ENCODE assay signal across 8 mouse cellular contexts in genomic region chr10:84440181-84440540, GRCm38 (mm10). TPM values are rescaled to one million over a fixed set of nuclear protein-coding genes. Genes with fewer than 3 reads are reported as not detected.
DNase-seq lines count a peak whose midpoint lies in the region; ATAC-seq lines count a peak whose summit lies in the region.

No protein-coding gene starts in this region.

- peak; percentile 48 for ATAC-seq in lung, embryonic 16.5 days (ENCODE audit: low read depth)
- peak; percentile 62 for ATAC-seq in limb, embryonic 12.5 days (ENCODE audit: insufficient number of reproducible peaks, insufficient read depth, low FRiP score, low TSS enrichment, low read depth)
- ATAC-seq in neural tube, embryonic 15.5 days (ENCODE audit: low FRiP score), result peak; percentile 48

- no peaks in the 10 kb centered on the region for H3K36me3 ChIP-seq in lung, embryonic 16.5 days (ENCODE audit: control insufficient read depth, insufficient read depth, low read length)
- peaks cover 3% of the 10 kb centered on the region for H3K36me3 ChIP-seq in forebrain, embryonic 10.5 days (replicated peaks)
- no peaks in the 10 kb centered on the region; the same call in 1 of the 2 replicates for H3K36me3 ChIP-seq in limb, embryonic 12.5 days
- no peaks in the 10 kb centered on the region for H3K36me3 ChIP-seq in neural tube, embryonic 15.5 days

- peak overlapping the region; percentile 97 for H3K9ac ChIP-seq in lung, embryonic 16.5 days (ENCODE audit: low read length)
- peak overlapping the region; percentile 100 for H3K9ac ChIP-seq in limb, embryonic 12.5 days (replicated peaks)
- peak overlapping the region; percentile 81 for H3K9ac ChIP-seq in neural tube, embryonic 15.5 days (replicated peaks)

- peak overlapping the region; percentile 79 for H3K4me3 ChIP-seq in lung, embryonic 16.5 days (ENCODE audit: low read length)
- H3K4me3 ChIP-seq in forebrain, embryonic 10.5 days, result peak overlapping the region; percentile 70
- H3K4me3 ChIP-seq in limb, embryonic 12.5 days (replicated peaks), result peak overlapping the region; percentile 82
- H3K4me3 ChIP-seq in neural tube, embryonic 15.5 days (replicated peaks), result peak overlapping the region; percentile 77

- H3K27me3 ChIP-seq in lung, embryonic 16.5 days (ENCODE audit: control insufficient read depth, insufficient read depth, low read depth, low read length), result no peaks in the 10 kb centered on the region
- no peaks in the 10 kb centered on the region for H3K27me3 ChIP-seq in forebrain, embryonic 10.5 days (ENCODE audit: poor library complexity, severe bottlenecking)
- no peaks in the 10 kb centered on the region for H3K27me3 ChIP-seq in limb, embryonic 12.5 days
- no peaks in the 10 kb centered on the region for H3K27me3 ChIP-seq in neural tube, embryonic 15.5 days (replicated peaks)

- H3K4me1 ChIP-seq in lung, embryonic 16.5 days (replicated peaks; ENCODE audit: control insufficient read depth, insufficient read depth, low read length), result peaks cover 21% of the 10 kb centered on the region
- peaks cover 95% of the 10 kb centered on the region for H3K4me1 ChIP-seq in forebrain, embryonic 10.5 days
- peaks cover 56% of the 10 kb centered on the region for H3K4me1 ChIP-seq in limb, embryonic 12.5 days (replicated peaks)
- peaks cover 67% of the 10 kb centered on the region for H3K4me1 ChIP-seq in neural tube, embryonic 15.5 days

- H3K9me3 ChIP-seq in lung, embryonic 16.5 days (ENCODE audit: control insufficient read depth, low read length), result no peaks in the 10 kb centered on the region
- no peaks in the 10 kb centered on the region for H3K9me3 ChIP-seq in forebrain, embryonic 10.5 days
- no peaks in the 10 kb centered on the region for H3K9me3 ChIP-seq in limb, embryonic 12.5 days
- no peaks in the 10 kb centered on the region for H3K9me3 ChIP-seq in neural tube, embryonic 15.5 days (replicated peaks)

- WGBS in lung, embryonic 16.5 days, result 0% methylated on average over 30 of the region's 32 CpGs
- WGBS in forebrain, embryonic 10.5 days, result under 1% methylated on average over 32 of the region's 32 CpGs
- WGBS in limb, embryonic 12.5 days, result under 1% methylated on average over 32 of the region's 32 CpGs
- 0% methylated on average over 32 of the region's 32 CpGs for WGBS in neural tube, embryonic 15.5 days

- DNase-seq in lung, postnatal 4 days, result no peak
- DNase-seq in forebrain, embryonic 10.5 days (ENCODE audit: extremely low spot score, low spot score), result no peak
- DNase-seq in urinary bladder, postnatal 25 days (ENCODE audit: low spot score), result no peak
- no peak for DNase-seq in cerebellum, postnatal 4 days (ENCODE audit: low spot score in 2 of 2)
- DNase-seq in gastrocnemius, adult 18-20 months (ENCODE audit: low spot score), result no peak

- peak overlapping the region; percentile 60 for H3K27ac ChIP-seq in lung, embryonic 16.5 days (ENCODE audit: low read length)
- H3K27ac ChIP-seq in forebrain, embryonic 10.5 days, result peak overlapping the region; percentile 100
- H3K27ac ChIP-seq in limb, embryonic 12.5 days, result peak overlapping the region; percentile 99
- H3K27ac ChIP-seq in neural tube, embryonic 15.5 days (replicated peaks), result peak overlapping the region; percentile 94

- H3K4me2 ChIP-seq in lung, embryonic 16.5 days (ENCODE audit: low read depth, low read length), result peak overlapping the region; percentile 79
- H3K4me2 ChIP-seq in limb, embryonic 12.5 days, result peak overlapping the region; percentile 90
- H3K4me2 ChIP-seq in neural tube, embryonic 15.5 days, result peak overlapping the region; percentile 72

RNA-seq across cellular contexts. Expression of gene Nuak1, which starts 0.2 kb away (rescaled TPM):
- 2.2 and 2.6 TPM in 2 replicates for polyA plus RNA-seq in lung, embryonic 16.5 days (2015; fragmentation: Nextera tagmentation; extraction: Ambion mirVana)
- polyA plus RNA-seq in forebrain, embryonic 10.5 days (2016; fragmentation: Nextera tagmentation; extraction: Ambion mirVana), result 2.1 and 2.4 TPM in 2 replicates
- 2.6 and 3.3 TPM in 2 replicates for polyA plus RNA-seq in limb, embryonic 12.5 days (2016; fragmentation: Nextera tagmentation; extraction: Ambion mirVana)
- polyA plus RNA-seq in neural tube, embryonic 15.5 days (2015; fragmentation: Nextera tagmentation; extraction: Ambion mirVana), result 4.1 and 4.8 TPM in 2 replicates
- total RNA-seq in gastrocnemius, adult 18-20 months (2021), result 10 to 100 TPM; 25.0 to 28.4 TPM
